Mouse (Mus musculus) forebrain, embryonic 12.5 days (tissue): ENCODE measurements at regions not wholly inside any gene's neighbourhood (a gene's known extent, or its start where the extent isn't known, plus 50 kb on each side); places are given as distances from the start of the nearest gene placed in this dataset.

Experiments
- ATAC-seq: fragments of 200-750 bp; cut with Nextera tagmentation; 2 replicates; pipeline ENCODE4 v1.8.0; 2017; ENCODE audit warnings: moderate TSS enrichment; ENCODE audit not compliant: low FRiP score
- H3K27ac ChIP-seq: fragments of 300-500 bp; sonication (generic); 2 replicates; pipeline ENCODE4 v1.5.1; 2016; ENCODE audit warnings: mild to moderate bottlenecking
- H3K27me3 ChIP-seq: fragments of 300-500 bp; sonication (generic); 2 replicates; pipeline ENCODE4 v1.6.1; 2016; ENCODE audit warnings: mild to moderate bottlenecking
- H3K36me3 ChIP-seq: fragments of 300-500 bp; sonication (generic); replicated peaks from 2 replicates; pipeline ENCODE4 v1.6.1; 2016; ENCODE audit warnings: mild to moderate bottlenecking
- H3K4me1 ChIP-seq: fragments of 300-500 bp; sonication (generic); 2 replicates; pipeline ENCODE4 v1.6.1; 2016
- H3K4me2 ChIP-seq: fragments of 300-500 bp; sonication (generic); 2 replicates; pipeline ENCODE4 v1.6.1; 2016; ENCODE audit warnings: mild to moderate bottlenecking, moderate library complexity
- H3K4me3 ChIP-seq: fragments of 300-500 bp; sonication (generic); replicated peaks from 2 replicates; pipeline ENCODE4 v1.5.1; 2016; ENCODE audit warnings: mild to moderate bottlenecking
- H3K9ac ChIP-seq: fragments of 300-500 bp; sonication (generic); 2 replicates; pipeline ENCODE4 v1.6.1; 2016; ENCODE audit warnings: mild to moderate bottlenecking
- H3K9me3 ChIP-seq: fragments of 300-500 bp; sonication (generic); 2 replicates; pipeline ENCODE4 v1.6.1; 2016
- WGBS: fragments of 180-500 bp; shearing (Covaris S2); methylation state at CpG from one replicate; pipeline ENCODE4 v1.1.7; 2016; 5-methylcytosine and 5-hydroxymethylcytosine counted together

- 16% methylated on average over 39 of the region's 42 CpGs for WGBS
- H3K27ac ChIP-seq, result no peak overlapping the region
- peak; percentile 57; the same call in 1 of the 2 replicates for ATAC-seq
- peak overlapping the region; percentile 67 for H3K4me2 ChIP-seq
- H3K9me3 ChIP-seq, result no peaks in the 10 kb centered on the region
- H3K4me1 ChIP-seq, result no peaks in the 10 kb centered on the region
- H3K9ac ChIP-seq, result 0 out of 2 replicates have a peak overlapping the region, but pooled peaks have one; percentile 7
- no peaks in the 10 kb centered on the region for H3K36me3 ChIP-seq
- H3K27me3 ChIP-seq, result peaks cover 4% of the 10 kb centered on the region
- H3K4me3 ChIP-seq, result peak overlapping the region; percentile 39
Observed at GRCm38 (mm10) chrX:53976273-53977135, 179.0 kb upstream of the Xlr start.

- WGBS, result 24% methylated on average over 25 of the region's 28 CpGs
- Histone ChIP-seq H3K27me3 (peaks cover 4% of the 10 kb centered on the region), H3K9me3 (no peaks in the 10 kb centered on the region), H3K27ac (no peak overlapping the region), H3K9ac (0 out of 2 replicates have a peak overlapping the region, but pooled peaks have one; percentile 7), H3K36me3 (no peaks in the 10 kb centered on the region), H3K4me1 (no peaks in the 10 kb centered on the region), H3K4me3 (peak overlapping the region; percentile 39), H3K4me2 (peak overlapping the region; percentile 67)
- peak; percentile 33; the same call in 1 of the 2 replicates for ATAC-seq
Observed at GRCm38 (mm10) chrX:53975545-53976272, 178.2 kb upstream of the Xlr start.

GRCm38 (mm10) chrX:53974732-53975544 lies 177.4 kb upstream of the Xlr start:
- Histone ChIP-seq H3K27me3 (peaks cover 4% of the 10 kb centered on the region), H3K4me2 (peak overlapping the region; percentile 67), H3K36me3 (no peaks in the 10 kb centered on the region), H3K4me1 (no peaks in the 10 kb centered on the region), H3K4me3 (peak overlapping the region; percentile 39), H3K9me3 (no peaks in the 10 kb centered on the region), H3K9ac (0 out of 2 replicates have a peak overlapping the region, but pooled peaks have one; percentile 25), H3K27ac (no peak overlapping the region)
- 25% methylated on average over 42 of the region's 52 CpGs for WGBS
- peak; percentile 55; the same call in 1 of the 2 replicates for ATAC-seq
